Mouse (Mus musculus) layer of hippocampus, adult 11-12 months (tissue): ENCODE measurements at regions not wholly inside any gene's neighbourhood (a gene's known extent, or its start where the extent isn't known, plus 50 kb on each side); places are given as distances from the start of the nearest gene placed in this dataset.

Source experiments
- DNase-seq: peaks from one replicate; pipeline ENCODE4 v3.0.0; 2022; ENCODE audit warnings: low spot score

DNA sequence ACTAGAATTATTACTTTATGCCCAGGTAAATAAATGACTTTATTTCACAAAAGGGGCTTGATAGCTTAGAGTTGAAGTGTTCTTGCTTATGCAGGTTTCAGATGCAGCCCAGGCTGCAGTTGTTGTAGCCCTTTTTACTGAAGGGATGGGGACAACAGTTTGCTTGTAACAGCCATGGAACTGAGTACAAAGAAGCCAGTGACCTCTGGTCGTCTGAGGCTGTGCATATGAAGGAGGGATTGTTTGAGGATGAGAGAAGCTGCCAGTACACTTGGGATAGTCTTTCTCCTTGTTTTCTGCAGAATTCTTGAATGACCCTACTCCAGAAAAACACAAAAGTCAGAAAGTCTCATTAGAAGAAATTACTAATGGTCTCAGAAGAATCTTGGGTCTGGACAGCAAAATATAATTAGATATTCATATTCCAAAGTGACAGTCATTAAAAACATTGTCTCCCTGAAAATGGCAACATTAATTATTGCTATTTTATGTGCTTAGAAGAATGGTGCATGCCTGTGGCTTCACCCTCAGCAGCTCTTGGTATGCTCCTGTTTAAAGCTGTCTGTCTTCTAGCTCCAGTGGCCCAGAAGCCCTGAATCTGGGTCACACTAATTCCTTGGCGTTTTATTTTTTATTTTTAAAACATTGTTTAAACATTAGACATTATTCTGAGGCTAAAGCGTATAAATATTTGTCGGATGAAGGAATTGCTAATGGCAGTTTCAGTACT, 61.9 kb upstream of the Arhgap32 start:
- no peak for DNase-seq

- peak; percentile 40 for DNase-seq
These were observed 58.4 kb upstream of the Arhgap32 start for GRCm38 (mm10) chr9:32057427-32058115.

- DNase-seq: no peak
These were observed 53.2 kb upstream of the Arhgap32 start for GRCm38 (mm10) chr9:32062740-32063139.

DNA sequence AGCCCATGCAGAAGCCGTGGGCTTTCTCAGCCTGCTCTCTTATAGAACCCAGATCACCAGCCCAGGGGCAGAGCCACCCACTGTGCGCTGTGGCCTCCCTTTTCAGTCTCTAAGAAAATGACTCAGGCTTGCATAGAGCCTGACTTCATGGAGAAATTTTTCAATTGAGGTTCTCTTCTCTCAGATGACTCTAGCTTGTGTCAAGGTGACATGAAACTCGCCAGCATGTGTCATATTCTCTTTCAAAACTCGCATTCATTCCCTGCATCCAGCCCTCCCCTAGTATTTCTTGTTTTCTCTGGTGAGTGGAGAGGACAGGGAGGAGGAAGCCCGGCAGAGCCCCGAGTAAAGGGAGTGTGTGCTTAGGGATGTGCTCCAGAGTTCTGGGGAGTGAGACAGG, 52.4 kb upstream of the Arhgap32 start:
- DNase-seq: no peak

- DNase-seq: no peak
These were observed 51.9 kb upstream of the Arhgap32 start for GRCm38 (mm10) chr9:32064007-32064550.
